Mouse (Mus musculus) Patski (cell line): ENCODE measurements around the gene Sf3b3. TPM values are rescaled to one million over a fixed set of nuclear protein-coding genes. Genes with fewer than 3 reads are reported as not detected.
A peak's percentile ranks its signal among the peaks of the same experiment; 100 is the strongest.

ENCODE experiments used
- ATAC-seq: fragments of 100-300 bp; one replicate; pipeline ENCODE4 v1.8.0; 2021
- CTCF ChIA-PET: fragments of 350-600 bp; sonication (Branson Sonifier 250); formaldehyde crosslinking; loops from one replicate; lab custom pipeline; 2022; ENCODE audit warnings: inconsistent platforms; lab: Charles Lee
- POLR2A ChIA-PET: fragments of 350-600 bp; sonication (Branson Sonifier 250); formaldehyde crosslinking; loops from one replicate; lab custom pipeline; 2022; ENCODE audit warnings: antibody characterized with exemption, inconsistent platforms; lab: Charles Lee
- DNase-seq: peaks from one replicate; pipeline ENCODE4 v3.0.0-alpha.2; 2011; ENCODE audit warnings: low read depth, low spot score
- H3K27me3 ChIP-seq: fragments of 371-371 bp; one replicate; pipeline ENCODE4 v1.5.1; 2021
- CTCF ChIP-seq: fragments of 100-300 bp; IDR thresholded peaks from one replicate; pipeline ENCODE4 v1.5.1; 2021
- in situ Hi-C: fragments of 300-500 bp; cut with MboI; formaldehyde crosslinking; loops from 3 replicates; pipeline ENCODE4 v1.11.1; 2018; ENCODE audit warnings: low pct_unique_long_range_greater_than_20kb, mixed read lengths
- polyA plus RNA-seq: library from polyadenylated mRNA; unstranded; gene quantifications from one replicate; pipeline ENCODE4 v1.2.3, GENCODE M21; 2021

The Sf3b3 gene
- polyA plus RNA-seq, 1 experiment from 2014 or later = 129 TPM

DNA sequence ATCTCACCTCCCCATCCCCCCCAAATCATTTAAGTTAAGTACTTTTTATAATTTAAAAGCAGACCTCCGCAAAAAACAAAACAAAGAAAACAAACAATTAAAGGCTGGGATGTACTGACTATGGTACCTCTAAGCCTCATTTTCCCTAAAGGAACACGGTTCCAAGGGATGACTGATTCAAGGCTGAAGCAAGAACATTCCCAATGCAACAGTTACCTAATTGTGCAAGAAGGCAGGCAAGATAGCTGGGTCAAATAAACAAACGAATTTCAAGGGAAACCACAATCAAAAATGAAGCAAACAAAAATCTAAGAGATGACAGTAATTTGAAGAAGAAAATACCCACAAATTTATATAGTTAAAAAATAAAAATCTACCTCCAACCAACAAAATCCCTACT lies 24.6 kb downstream of the Sf3b3 start:
- no peak for TF ChIP-seq CTCF
- DNase-seq (no peak), ATAC-seq (no peak)
- POLR2A ChIA-PET = interaction anchor here (1.8 kb wide), 1 partner anchor 8 kb away, joined by 5 read pairs; no protein-coding TSS in a partner anchor
- CTCF ChIA-PET = interaction anchor here (1.3 to 1.6 kb wide), 2 partner anchors 8 to 17 kb away, joined by 4 read pairs; no protein-coding TSS in a partner anchor
- H3K27me3 ChIP-seq = no peaks in the 10 kb centered on the region
- in situ Hi-C loops = no loop called here

DNA sequence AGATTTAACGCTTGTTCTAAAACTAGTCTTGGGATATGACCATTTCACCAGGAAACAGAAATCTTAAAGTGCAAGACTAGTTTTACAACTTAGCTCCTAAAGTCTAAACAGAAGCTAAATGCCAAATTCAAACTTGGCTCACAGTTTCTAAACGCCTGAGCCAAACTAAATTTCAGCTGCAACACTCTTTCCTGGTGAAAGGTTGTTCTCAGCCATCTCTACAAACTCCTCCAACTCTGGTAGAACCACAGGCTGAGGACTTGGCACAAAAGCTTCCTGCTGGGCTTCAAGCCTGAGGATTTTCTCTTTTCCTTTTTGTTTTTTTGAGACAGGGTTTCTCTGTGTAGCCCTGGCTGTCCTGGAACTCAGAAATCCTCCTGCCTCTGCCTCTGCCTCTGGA lies 26.3 kb downstream of the Sf3b3 start:
- POLR2A ChIA-PET = no interaction called here
- CTCF ChIA-PET = interaction anchor here (1.2 to 2.6 kb wide), 2 partner anchors 11 to 28 kb away, joined by 3 to 10 read pairs; no protein-coding TSS in a partner anchor
- no peak for DNase-seq
- no peaks in the 10 kb centered on the region for H3K27me3 ChIP-seq
- no peak for TF ChIP-seq CTCF
- ATAC-seq = no peak
- in situ Hi-C loops = no loop called here

GRCm38 (mm10) chr8:110818593-110818992 lies 28.0 kb downstream of the Sf3b3 start:
- ChIA-PET CTCF (interaction anchor here (1.2 kb wide), 1 partner anchor 22 kb away, joined by 3 read pairs; no protein-coding TSS in a partner anchor), POLR2A (interaction anchor here (0.6 to 1.2 kb wide), 2 partner anchors 9 to 10 kb away, joined by 3 read pairs; no protein-coding TSS in a partner anchor)
- DNase-seq (no peak), ATAC-seq (no peak)
- in situ Hi-C loops = no loop called here
- no peaks in the 10 kb centered on the region for H3K27me3 ChIP-seq
- peak; percentile 20 for TF ChIP-seq CTCF

- no peak for ATAC-seq
- in situ Hi-C loops = no loop called here
- CTCF ChIA-PET = interaction anchor here (0.9 to 2.1 kb wide), 4 partner anchors 10 to 23 kb away, joined by 3 to 4 read pairs (median 4); no protein-coding TSS in a partner anchor
- no peaks in the 10 kb centered on the region for H3K27me3 ChIP-seq
- POLR2A ChIA-PET = interaction anchor here (1.6 to 3.5 kb wide), 2 partner anchors 9 to 27 kb away, joined by 4 to 13 read pairs; no protein-coding TSS in a partner anchor
- no peak for TF ChIP-seq CTCF
- no peak for DNase-seq
Observed at GRCm38 (mm10) chr8:110816990-110817389, 29.6 kb downstream of the Sf3b3 start.

- in situ Hi-C loops = no loop called here
- ChIA-PET CTCF (interaction anchor here (1.0 to 2.1 kb wide), 3 partner anchors 18 to 66 kb away, joined by 3 to 4 read pairs (median 4); no protein-coding TSS in a partner anchor), POLR2A (interaction anchor here (0.6 to 3.5 kb wide), 3 partner anchors 21 to 623 kb away, joined by 3 to 13 read pairs (median 4); no protein-coding TSS in a partner anchor)
- no peaks in the 10 kb centered on the region for H3K27me3 ChIP-seq
- no peak for TF ChIP-seq CTCF
- ATAC-seq (peak; percentile 96), DNase-seq (peak; percentile 87)
Observed at GRCm38 (mm10) chr8:110815308-110815707, 31.3 kb downstream of the Sf3b3 start.

- CTCF ChIA-PET = interaction anchor here (1.2 to 2.1 kb wide), 3 partner anchors 9 to 27 kb away, joined by 3 to 7 read pairs (median 4); no protein-coding TSS in a partner anchor
- H3K27me3 ChIP-seq = no peaks in the 10 kb centered on the region
- no peak for ATAC-seq
- in situ Hi-C loops = no loop called here
- POLR2A ChIA-PET = interaction anchor here (1.0 to 1.7 kb wide), 5 partner anchors 10 to 33 kb away, joined by 3 to 6 read pairs (median 4); partner anchors contain the start of genes Cog4 and Sf3b3
- DNase-seq = no peak
- no peak for TF ChIP-seq CTCF
Observed at GRCm38 (mm10) chr8:110813081-110813812, 33.3 kb downstream of the Sf3b3 start.

- in situ Hi-C loops = no loop called here
- no peak for ATAC-seq
- ChIA-PET CTCF (interaction anchor here (1.0 to 2.1 kb wide), 2 partner anchors 18 to 29 kb away, joined by 4 to 7 read pairs; no protein-coding TSS in a partner anchor), POLR2A (interaction anchor here (1.0 to 1.7 kb wide), 4 partner anchors 16 to 34 kb away, joined by 3 to 6 read pairs (median 4); partner anchors contain the start of genes Cog4 and Sf3b3)
- TF ChIP-seq CTCF = no peak
- DNase-seq = no peak
- H3K27me3 ChIP-seq = no peaks in the 10 kb centered on the region
Observed at GRCm38 (mm10) chr8:110812349-110813080, 34.1 kb downstream of the Sf3b3 start.

GRCm38 (mm10) chr8:110811793-110812192 lies 34.8 kb downstream of the Sf3b3 start:
- POLR2A ChIA-PET = interaction anchor here (1.0 to 1.5 kb wide), 3 partner anchors 17 to 21 kb away, joined by 3 to 6 read pairs (median 4); no protein-coding TSS in a partner anchor

GRCm38 (mm10) chr8:110811116-110811515 lies 35.5 kb downstream of the Sf3b3 start:
- in situ Hi-C loops = no loop called here
- TF ChIP-seq CTCF = no peak
- ChIA-PET CTCF (interaction anchor here (1.0 to 2.1 kb wide), 2 partner anchors 19 to 30 kb away, joined by 4 to 7 read pairs; no protein-coding TSS in a partner anchor), POLR2A (interaction anchor here (0.8 to 3.9 kb wide), 3 partner anchors 17 to 21 kb away, joined by 4 to 23 read pairs (median 4); no protein-coding TSS in a partner anchor)
- DNase-seq = no peak
- ATAC-seq = no peak
- no peaks in the 10 kb centered on the region for H3K27me3 ChIP-seq

More at GRCm38 (mm10) chr8:110811793-110812192, 34.8 kb downstream of the Sf3b3 start:
- ATAC-seq = no peak
- no peaks in the 10 kb centered on the region for H3K27me3 ChIP-seq
- CTCF ChIA-PET = interaction anchor here (1.0 to 2.1 kb wide), 2 partner anchors 18 to 29 kb away, joined by 4 to 7 read pairs; no protein-coding TSS in a partner anchor
- in situ Hi-C loops = no loop called here
- no peak for DNase-seq
- TF ChIP-seq CTCF = no peak
